Mouse (Mus musculus) inflammation-experienced regulatory T-cells, adult 6 months (primary cell): ENCODE measurements around the gene Pitpnm3. TPM values are rescaled to one million over a fixed set of nuclear protein-coding genes. Genes with fewer than 3 reads are reported as not detected.

Experiments used
- ATAC-seq: one replicate; pipeline ENCODE4 v1.8.0; 2017
- polyA plus RNA-seq, 3 experiments: library from polyadenylated mRNA; unstranded; fragments of 100-300 nt; shearing (Covaris generic); gene quantifications; one replicate each; pipeline ENCODE4 v1.2.1; 2017

The Pitpnm3 gene
- polyA plus RNA-seq, 3 experiments from 2014 or later: not detected

DNA sequence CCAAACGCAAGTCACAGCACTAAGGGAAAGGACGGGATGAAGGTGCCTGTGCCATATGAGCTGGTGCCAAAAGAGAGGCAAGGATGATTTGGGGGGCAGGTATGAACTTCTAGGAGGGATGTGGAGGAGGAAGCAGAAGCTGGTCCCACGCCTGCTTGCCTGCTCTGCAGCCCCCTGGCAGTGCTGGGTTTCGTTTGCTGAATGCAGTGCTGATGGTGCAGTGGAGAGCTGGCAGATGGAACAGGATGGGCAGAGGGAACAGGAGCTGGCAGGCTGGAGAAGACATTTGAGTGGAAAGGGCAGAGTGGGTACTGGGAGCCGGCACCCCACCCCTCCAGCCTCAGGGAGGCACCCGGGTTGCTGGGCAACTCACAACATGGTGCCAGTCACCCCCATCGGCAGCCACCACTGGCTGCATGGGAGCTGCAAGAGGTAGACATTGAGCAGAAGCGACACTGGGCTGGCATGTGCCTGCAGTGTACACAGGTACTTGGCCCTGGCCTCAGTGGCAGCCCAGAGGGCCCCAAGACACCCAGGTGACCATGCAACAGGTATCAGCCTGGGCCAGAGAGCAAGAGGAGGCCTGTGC, 86.3 kb downstream of the Pitpnm3 start:
- no peak for ATAC-seq

DNA sequence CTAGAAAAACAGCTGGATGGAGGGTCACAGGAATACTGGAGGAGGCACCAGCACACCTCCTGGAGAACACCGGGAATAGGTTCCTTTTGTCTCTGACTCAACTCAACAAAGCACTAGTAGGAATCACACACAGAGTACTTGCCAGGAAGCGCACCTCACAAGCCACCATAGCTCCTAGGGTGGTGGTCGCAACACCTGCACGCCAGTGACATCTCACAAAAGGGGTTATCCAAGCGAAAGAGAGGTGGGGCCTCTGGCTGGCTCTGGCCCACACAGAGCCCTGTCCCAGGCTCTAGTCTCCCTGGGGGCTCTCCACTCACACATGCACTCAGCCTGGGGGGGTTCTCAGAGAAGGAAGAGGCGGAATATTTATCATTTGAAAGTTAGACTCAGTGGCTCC, 86.8 kb downstream of the Pitpnm3 start:
- no peak for ATAC-seq

DNA sequence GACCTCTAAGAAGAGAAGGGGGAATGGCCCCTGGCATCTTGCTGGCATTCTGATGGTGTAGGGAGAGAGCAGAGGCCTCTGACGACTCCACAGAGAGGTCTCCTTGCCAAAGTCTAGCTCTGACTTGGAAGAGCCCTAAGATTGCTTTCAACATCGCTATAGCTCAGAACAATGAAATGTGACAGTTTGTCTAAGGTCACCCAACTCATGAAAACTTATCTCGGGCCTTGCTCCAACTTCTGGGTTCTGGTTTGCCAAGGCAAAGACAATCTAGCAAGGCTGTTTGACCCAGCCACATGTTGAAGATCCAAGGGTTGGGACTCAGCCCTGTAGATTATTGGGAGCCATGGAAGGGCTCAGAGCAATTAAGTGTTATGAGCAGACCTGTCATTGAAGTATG, 91.3 kb downstream of the Pitpnm3 start:
- ATAC-seq: no peak

DNA sequence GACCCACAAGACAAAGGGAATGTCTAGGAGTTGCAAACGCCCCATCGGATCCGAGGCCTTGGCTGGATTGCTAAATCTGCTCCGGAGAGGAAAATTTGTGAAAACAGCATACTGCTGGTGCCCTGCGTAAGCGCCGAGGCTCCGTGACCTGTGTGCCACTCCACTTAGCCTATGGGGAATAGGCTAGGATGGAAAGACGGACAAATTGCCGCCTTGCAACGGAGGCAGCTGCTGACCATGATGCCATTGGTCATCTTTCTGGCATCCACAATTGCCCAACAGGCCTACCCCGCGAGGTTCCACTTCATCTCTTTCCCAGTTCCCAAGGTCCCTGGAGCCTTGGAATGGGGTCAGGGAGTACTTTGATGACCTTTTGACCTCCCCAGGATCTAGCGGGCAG, 92.9 kb downstream of the Pitpnm3 start:
- ATAC-seq: no peak

DNA sequence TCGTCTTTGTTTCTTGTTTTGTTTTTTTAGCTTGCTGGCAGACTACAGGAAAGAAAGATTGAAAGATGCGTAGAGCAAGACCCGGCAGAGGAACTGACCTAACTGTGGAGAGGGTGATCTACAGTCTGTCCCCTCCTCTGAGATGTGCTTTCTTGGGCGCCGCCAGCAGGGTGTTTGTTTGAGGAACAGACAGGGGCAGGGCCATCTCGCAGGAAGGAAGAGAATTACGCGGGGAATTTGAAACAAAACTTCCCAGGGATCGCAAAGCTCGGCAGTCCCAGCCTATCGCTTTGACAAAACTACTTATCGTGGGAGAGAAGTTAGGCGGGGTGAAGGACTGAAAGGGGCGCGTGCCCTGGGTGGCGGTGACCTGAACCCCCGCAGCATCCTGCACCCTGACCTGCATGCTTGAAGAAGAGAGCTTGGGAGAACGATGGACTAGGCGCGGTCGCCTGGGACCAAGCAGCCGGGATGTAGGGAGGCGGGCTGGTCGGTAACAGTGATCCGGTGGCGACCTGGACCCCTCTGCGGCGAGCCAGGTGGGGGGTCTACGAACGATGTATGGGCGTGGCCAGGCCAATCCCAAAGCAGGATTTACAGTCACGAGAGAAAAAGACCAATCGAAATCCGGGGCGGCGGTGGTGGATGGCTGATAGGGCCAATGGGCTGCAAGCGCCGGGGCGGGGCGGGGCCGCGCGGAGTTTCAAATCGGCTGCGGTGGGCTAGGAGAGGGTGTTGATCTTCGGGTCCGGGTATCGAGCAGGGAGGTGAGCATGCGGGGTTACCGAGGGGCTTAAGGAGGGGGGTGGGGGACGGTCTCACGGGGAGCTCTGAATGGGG, 93.6 kb downstream of the Pitpnm3 start, which contains the start of gene Pimreg:
Gene Pimreg (plus strand): TSS at position 265 of the 840 bp plus-strand sequence.
- peak; percentile 91 for ATAC-seq

DNA sequence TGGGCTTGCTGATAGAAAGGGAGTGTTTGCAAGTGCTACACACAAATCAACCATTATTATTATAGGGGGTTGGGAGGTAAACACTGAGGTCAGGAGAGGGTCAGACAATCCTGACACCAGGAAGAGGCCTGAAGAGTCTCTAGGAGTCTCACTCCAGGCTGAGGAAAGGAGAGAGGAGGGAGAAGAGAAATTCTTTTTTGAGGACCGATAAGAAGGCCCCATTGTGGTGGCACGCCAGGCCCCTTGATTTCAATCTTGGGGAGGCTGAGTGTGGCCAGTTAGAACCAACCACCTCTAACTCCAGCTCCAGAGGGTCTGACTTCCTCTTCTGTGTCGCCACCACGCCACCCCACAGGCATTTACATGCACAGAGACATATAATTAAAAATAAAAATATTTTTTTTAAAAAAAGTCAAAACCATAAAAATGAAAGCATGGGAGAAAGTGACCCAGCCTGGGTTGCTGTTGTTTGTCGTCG, 94.2 kb downstream of the Pitpnm3 start:
- ATAC-seq: no peak

DNA sequence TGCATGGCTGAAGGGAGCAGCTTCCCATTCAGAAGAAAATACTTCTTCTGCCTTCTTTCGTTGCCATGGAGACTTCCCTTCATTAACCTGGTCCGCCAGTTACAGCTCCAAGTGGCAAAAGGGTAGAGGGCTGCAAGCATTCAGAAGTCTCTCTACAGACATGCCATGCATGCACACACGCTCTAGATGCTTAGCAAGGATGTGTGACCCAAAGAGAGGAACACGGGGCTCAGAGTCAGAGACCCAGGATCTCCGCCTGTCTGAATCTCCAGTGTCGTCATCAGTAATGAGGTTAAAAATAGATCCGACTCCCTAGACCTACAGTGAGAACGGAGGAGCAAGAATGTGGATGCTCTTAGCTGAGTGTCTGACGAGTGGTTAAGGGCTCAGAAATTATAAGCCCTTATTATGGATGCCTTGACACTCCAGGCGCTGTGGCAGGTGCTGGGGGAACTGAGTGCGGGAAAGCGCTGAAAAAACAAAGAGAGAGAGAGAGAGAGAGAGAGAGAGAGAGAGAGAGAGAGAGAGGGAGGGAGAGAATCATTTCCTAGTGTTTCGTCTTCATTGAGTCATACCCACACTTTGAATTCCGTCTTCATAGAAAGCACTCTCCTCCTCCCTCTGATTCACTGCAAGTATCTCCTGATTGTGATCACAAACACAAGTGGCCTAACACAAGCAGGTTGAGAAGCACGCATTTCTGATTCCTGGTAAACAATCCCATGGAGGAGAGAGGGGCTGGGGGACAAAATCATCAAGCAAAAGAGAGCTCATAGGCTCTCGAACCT, 95.8 kb downstream of the Pitpnm3 start:
- ATAC-seq: no peak

DNA sequence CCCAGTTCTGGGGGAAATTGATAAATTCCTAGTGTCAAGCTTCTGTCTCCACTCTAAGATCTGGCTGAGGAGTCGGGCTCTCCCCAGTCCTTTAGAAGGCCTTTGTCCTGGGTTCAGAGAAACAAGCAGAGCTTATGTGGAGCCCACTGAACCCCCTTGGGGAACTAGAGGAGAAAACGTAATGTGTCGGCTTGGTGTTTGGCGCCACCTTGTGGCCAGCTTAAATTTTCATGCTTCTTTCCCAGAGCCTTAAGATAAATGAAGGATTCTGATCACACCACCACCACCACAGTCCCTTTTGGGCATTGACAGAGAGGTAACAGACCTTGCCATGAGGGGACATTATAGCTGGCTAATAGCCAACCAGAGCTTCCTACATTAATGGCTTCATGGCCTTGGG, 97.6 kb downstream of the Pitpnm3 start:
- no peak for ATAC-seq

DNA sequence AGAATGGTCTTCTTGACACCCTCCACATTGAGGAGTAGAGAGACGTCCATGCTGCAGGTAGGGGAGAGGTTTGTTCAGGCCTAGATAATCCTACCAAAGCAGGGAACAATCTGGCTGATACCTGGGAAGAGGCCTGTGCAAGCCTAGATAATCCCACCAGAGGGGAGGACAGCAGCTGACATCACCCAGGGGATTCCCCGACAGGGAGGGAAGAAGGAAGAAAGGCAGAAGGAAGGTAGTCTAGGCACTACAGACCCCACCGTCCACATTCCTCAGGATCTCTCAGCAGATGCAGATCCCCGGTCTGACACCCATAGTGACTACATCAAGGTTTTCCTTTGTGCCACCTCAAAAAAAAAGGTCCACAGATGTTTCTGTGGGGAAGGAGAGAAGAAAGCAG, 98.2 kb downstream of the Pitpnm3 start, which contains the start of gene Aipl1:
Gene Aipl1 (minus strand): TSS at position 101 of the 400 bp plus-strand sequence.
- no peak for ATAC-seq

DNA sequence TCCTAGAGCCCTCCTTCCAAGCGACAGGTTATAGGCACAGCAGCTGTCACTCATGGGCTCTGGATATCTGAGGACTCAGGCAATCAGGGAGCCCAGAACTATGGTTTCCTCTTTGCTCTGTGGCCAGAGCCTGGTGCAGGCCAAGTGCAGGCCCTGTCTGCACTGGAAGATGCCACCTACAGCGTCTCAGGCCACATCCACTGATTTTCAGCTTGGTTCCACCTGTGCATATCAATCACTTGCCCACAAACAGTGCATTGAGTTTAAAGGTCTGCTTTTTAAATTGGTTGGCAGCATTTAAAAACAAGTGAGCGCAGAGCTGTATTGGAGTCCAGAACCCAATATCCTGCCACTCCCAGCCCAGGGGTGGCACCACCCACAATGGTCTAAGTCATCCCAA, 103.0 kb downstream of the Pitpnm3 start:
- no peak for ATAC-seq

DNA sequence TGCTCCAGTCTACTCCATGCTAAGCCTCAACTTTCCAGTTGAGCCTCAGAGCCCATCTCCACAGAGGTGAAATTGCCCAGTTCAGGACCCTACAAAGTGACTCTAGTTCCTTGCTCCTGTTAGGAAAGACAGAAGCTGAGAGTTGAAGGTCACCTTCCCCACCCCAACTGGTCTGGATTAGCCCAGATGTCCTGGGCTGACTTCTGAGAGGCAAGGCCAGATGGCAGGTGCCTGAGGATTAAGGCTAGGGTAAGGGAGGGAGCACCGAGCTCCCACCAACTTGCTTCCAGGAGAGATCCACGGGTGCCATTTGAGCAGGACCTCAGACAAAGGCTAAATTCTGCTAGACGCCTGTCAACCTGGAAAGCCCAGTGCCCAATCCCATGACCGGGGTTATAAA, 103.5 kb downstream of the Pitpnm3 start:
- no peak for ATAC-seq

DNA sequence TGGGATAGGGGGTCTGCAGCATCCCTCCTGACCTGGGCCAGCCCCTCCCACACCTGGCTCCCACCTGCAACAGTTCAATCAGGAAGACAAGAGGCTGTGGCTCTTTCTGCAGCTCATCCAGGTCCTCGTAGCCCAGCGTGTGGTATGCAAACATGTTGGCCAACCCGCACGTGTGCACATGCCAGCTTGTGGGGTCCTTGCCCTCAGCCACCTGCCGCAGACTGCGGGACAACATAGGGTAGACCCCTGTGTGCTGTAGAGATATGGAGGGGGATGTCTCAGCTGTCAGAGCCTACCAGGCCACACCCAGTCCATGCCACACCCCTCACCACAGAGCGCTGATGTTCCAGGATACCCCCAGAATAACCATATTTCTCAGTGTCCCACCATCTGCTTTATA, 104.2 kb downstream of the Pitpnm3 start:
- ATAC-seq: no peak

DNA sequence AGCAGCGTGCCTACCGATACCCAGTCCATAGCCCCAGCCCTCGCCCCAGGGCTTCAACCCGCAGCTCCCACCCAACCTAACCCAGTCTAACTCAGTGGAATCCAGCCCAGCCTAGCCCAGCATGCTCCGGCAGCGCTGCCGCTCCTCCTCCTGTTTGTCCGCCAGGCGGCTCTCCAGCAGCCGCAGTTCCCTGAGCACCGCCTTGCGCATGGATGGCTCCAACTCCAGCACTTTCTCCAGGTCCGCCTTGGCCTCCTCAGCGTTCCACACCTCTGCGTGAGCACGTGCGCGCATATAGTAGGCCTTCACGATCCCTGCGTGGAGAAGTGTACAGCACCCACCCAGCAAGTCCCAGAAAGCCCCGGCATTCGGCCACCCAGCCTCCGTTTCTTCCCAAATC, 106.4 kb downstream of the Pitpnm3 start:
- ATAC-seq: no peak

DNA sequence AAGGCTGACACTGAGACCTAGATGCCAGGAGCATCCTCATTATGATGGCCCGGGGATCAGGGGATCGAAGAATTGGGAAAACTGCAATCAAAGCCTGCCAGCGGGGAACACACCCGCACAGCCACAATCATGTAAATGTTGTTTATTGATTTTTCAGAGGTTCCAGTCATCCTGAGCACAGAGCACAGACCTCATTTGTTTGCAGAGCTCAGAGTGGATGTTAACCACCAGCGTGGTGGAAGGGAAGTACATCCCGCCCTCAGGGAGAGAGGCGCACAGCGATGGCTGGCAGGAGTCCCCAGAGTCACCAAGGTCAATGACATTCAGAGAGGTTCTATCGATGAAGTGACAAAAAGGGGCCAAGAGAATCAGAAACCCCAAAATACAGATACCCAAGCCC, 107.7 kb downstream of the Pitpnm3 start:
- no peak for ATAC-seq

DNA sequence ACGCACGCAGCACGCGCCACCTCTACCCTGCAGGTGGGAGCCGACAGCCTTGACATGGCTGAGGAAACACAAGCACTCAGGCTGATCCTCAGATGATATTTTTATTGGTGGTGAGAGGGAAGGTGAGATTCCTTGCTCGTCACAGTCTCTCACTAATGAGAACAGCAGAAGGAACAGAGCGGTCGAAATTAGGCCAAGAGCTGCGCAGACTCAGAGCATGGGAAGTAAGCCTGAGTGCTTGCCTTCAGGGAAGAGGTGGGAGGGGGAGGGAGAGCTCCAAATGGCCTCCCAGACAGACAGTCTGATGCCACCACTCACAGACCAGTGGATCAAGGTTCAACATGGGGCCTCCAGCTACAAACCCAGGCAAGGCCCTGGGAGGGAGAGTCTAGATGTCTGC, 109.1 kb downstream of the Pitpnm3 start:
- no peak for ATAC-seq

DNA sequence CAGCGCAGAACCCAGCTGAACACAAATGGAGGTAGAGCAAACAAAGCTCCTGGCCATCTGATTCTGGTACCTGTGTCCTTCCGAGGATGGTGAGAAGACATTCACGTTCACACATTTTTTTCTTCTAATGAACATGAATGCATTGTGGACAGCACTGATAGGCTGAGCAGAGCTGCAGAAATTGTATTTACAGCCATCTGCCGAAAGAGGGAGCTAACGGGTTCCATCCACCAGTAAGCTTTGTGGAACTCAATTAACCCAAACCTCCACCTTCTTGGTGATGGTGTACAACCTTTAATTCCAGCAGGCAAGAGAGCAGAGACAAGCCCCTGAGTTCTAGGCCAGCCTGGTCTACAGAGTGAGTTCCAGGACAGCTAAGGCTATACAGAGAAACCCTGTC, 109.7 kb downstream of the Pitpnm3 start:
- no peak for ATAC-seq

DNA sequence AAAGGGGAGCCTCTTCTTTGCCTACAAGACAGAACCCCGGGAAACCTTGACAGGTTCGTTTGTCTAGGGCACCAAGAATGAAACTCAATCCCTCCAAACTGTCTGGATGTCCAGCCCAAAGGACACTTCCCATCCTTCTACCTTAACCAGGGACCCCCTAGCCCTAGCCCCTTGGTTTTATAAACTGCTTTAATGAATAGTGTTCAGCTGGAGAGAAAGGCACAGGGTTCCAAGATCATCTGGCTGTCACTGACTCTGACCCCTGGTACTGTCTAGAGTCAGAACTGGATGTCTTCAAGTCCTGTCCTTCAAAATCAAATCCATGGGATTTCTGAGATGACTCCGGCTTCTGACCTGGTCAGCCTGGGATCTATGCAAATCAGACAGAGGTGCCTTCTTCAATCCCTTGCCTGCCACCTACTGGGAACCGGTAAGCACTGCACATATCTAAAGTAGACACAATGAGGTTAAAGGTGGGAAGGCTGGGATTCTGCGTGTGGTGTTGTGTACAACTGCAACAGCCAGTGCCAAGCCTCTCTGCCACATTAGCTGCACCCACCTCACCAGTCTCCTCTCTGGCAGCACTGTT, 111.3 kb downstream of the Pitpnm3 start:
- no peak for ATAC-seq

DNA sequence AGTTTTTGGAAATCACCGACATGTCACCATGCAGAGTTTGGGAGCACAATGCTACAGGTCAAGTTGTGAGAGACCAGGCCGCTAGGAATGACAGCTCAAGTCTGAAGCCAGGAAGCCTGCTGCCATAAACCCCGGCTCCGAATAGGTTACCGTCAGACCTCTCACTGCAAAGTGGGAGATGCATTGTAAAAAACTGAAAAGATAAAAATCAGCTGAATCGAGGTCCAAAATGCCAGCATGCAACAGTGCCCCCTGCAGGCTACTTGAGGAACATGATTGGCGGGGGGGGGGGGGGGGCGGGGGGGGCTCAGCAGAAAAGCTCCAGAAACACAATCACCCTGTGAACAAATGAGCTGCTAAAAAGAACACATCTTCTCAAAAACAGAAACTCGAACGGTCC, 112.0 kb downstream of the Pitpnm3 start:
- no peak for ATAC-seq

DNA sequence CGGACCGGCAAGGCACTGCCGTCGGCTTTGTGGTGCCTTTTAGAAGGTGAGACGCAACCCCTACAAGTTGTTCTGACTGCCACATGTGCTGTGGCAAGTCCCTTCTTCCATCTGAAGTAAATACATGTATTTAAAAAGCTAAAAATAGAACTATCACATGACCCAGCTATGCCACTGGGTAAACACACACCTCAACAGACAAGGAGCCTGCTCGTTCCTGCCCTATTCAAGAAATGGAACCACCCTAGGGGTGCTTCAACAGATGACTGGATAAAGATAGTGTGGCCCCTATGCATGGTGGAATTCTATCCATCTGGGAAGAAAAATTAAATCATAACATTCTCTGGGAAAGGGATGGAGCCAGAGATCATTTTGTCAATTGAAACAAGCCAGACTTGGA, 112.8 kb downstream of the Pitpnm3 start:
- no peak for ATAC-seq

DNA sequence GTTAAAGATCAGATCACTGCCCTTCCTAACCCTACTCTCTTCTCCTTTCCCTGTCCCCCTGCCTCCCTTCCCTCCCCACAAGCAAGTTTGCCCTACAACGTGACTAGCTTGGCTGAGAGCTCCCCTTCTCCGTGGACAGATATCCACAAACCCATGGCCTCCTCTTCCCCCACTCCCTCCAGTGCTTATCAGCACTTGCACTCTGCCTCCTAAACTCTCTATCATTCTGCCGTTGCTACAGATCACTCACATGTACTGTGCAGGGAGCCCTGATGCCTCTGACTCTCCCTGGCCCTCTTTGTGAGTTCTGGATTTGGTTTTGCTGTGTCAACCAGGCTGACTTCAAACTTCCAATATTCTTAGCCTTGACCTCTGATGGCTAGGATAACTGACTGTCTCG, 114.6 kb downstream of the Pitpnm3 start:
- no peak for ATAC-seq

DNA sequence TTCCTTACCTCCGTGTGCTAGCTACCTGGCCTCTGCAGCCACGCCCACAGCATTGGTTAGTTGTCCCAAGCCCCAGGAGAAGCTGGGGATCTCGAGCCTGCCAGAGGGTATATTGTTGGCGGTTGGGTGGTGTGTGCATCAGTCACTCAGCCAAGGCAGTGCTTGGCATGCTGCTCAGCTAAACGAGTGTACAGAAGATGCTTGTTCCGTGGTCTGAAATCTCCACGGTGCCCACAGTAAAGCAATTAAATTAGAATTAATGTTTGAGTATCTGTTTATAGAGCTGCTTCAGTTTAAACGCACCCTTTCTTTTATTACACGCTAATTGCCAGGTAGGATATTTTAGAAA, 118.4 kb downstream of the Pitpnm3 start:
- ATAC-seq: no peak

DNA sequence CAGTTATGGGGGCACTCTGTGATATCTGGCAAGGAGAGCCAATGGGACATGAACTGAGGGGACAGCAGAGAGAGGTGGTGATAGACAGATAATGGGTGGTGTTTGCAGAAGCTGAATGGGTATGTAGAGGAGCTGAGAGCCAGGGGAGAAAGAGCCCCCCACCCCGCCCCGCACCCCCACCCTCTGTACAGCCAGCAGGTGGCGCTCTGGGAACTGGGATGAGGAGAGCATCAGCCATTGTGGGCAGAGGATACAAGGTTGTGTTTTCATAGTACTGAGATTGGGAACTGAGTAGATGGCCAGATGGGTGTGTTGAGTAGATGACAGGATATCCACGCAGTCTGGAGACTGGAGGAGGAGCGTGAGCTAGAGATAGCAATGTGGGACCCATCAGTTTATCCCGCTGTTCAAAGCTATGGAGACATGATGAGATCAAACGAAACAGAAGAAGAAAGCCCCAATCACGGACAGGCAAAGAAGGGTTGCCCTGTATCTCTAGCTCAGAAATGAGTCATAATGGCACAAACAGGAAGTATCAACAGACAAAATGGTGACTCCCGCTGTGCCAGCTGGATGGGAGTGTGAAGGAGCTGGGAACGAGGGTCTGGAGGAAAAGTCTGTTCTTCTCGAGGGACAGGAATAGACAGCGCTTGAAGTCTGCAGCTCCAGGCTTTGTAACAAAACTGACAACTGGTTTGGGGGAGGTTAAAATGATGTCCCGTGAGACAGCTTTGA, 118.9 kb downstream of the Pitpnm3 start:
- no peak for ATAC-seq
